Mouse (Mus musculus) intestine, postnatal 0 days (tissue): ENCODE measurements around the gene Gldc. TPM values are rescaled to one million over a fixed set of nuclear protein-coding genes. Genes with fewer than 3 reads are reported as not detected.

Source experiments
- ATAC-seq: fragments of 200-750 bp; cut with Nextera tagmentation; 2 replicates; pipeline ENCODE4 v1.8.0; 2017; ENCODE audit warnings: mild to moderate bottlenecking, moderate TSS enrichment, moderate library complexity
- H3K27ac ChIP-seq: fragments of 300-500 bp; sonication (generic); 2 replicates; pipeline ENCODE4 v1.5.1; 2014; ENCODE audit warnings: mild to moderate bottlenecking, low read depth, low read length, moderate library complexity
- H3K27me3 ChIP-seq: fragments of 300-500 bp; sonication (generic); replicated peaks from 2 replicates; pipeline ENCODE4 v1.6.1; 2014; ENCODE audit warnings: low read length, mixed read lengths; ENCODE audit not compliant: control insufficient read depth, insufficient read depth
- H3K36me3 ChIP-seq: fragments of 300-500 bp; sonication (generic); 2 replicates; pipeline ENCODE4 v1.6.1; 2014; ENCODE audit warnings: mild to moderate bottlenecking, moderate library complexity; ENCODE audit not compliant: control insufficient read depth, insufficient read depth
- H3K4me1 ChIP-seq: fragments of 300-500 bp; sonication (generic); replicated peaks from 2 replicates; pipeline ENCODE4 v1.6.1; 2014; ENCODE audit warnings: antibody characterized with exemption, low read length, mixed read lengths; ENCODE audit not compliant: control insufficient read depth, insufficient read depth
- H3K4me2 ChIP-seq: fragments of 300-500 bp; sonication (generic); replicated peaks from 2 replicates; pipeline ENCODE4 v1.6.1; 2014; ENCODE audit warnings: low read depth, mild to moderate bottlenecking, moderate library complexity
- H3K4me3 ChIP-seq: fragments of 300-500 bp; sonication (generic); 2 replicates; pipeline ENCODE4 v1.5.1; 2014; ENCODE audit warnings: low read depth, low read length
- H3K9ac ChIP-seq: fragments of 300-500 bp; sonication (generic); 2 replicates; pipeline ENCODE4 v1.6.1; 2014; ENCODE audit warnings: mild to moderate bottlenecking, low read depth, low read length
- H3K9me3 ChIP-seq: fragments of 300-500 bp; sonication (generic); 2 replicates; pipeline ENCODE4 v1.6.1; 2016; ENCODE audit warnings: mixed run types; ENCODE audit not compliant: control insufficient read depth
- CTCF ChIP-seq: sonication (generic); IDR thresholded peaks from 2 replicates; pipeline ENCODE4 v1.5.1; 2016; ENCODE audit warnings: low read depth, mild to moderate bottlenecking, control low read depth, antibody characterized with exemption, moderate library complexity
- WGBS: fragments of 180-500 bp; shearing (Covaris S2); extraction: QIAGEN DNeasy Blood & Tissue Kit; methylation state at CpG from one replicate; pipeline ENCODE4 v1.1.7; 2014; 5-methylcytosine and 5-hydroxymethylcytosine counted together
- polyA plus RNA-seq: library from polyadenylated mRNA; unstranded; fragments of >200 nt; fragmentation: Nextera tagmentation; extraction: Ambion mirVana; gene quantifications from 2 replicates; pipeline ENCODE4 v1.2.1, GENCODE M21; 2015

Gldc gene
- polyA plus RNA-seq, 1 experiment from 2014 or later = 0.44 TPM

- no peak for ATAC-seq
- Histone ChIP-seq H3K27ac (no peak overlapping the region), H3K4me2 (no peak overlapping the region), H3K9me3 (no peaks in the 10 kb centered on the region), H3K9ac (no peak overlapping the region), H3K4me3 (no peak overlapping the region), H3K36me3 (no peaks in the 10 kb centered on the region), H3K4me1 (no peaks in the 10 kb centered on the region), H3K27me3 (no peaks in the 10 kb centered on the region)
- TF ChIP-seq CTCF = no peak
- 55% methylated on average over 4 of the region's 4 CpGs for WGBS
Measured at GRCm38 (mm10) chr19:30065797-30066196, 109.4 kb downstream of the Gldc start.

DNA sequence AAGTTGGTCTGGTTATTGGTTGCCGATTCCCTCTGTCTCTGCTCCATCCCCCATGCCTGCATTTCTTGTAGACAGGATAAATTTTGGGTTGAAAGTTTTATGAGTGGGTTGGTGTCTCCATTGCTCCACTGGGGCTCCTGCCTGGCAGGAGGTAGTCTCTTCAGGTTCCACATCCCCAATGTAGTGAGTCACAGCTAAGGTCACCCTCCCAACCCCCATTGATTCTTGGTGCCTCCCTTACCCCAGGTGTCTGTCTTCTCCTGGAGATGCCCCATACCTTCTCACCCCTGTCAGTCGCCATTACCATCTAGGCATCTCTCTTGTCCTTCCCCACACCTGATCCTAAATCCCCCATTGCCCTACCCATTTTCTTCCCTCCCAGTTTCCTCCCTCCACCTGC, 121.0 kb downstream of the Gldc start:
- Histone ChIP-seq H3K9me3 (no peaks in the 10 kb centered on the region), H3K27me3 (no peaks in the 10 kb centered on the region), H3K4me2 (no peak overlapping the region), H3K9ac (no peak overlapping the region), H3K36me3 (no peaks in the 10 kb centered on the region), H3K4me3 (no peak overlapping the region), H3K27ac (no peak overlapping the region), H3K4me1 (no peaks in the 10 kb centered on the region)
- TF ChIP-seq CTCF = no peak
- 87% methylated on average over 2 of the region's 2 CpGs for WGBS
- no peak for ATAC-seq

DNA sequence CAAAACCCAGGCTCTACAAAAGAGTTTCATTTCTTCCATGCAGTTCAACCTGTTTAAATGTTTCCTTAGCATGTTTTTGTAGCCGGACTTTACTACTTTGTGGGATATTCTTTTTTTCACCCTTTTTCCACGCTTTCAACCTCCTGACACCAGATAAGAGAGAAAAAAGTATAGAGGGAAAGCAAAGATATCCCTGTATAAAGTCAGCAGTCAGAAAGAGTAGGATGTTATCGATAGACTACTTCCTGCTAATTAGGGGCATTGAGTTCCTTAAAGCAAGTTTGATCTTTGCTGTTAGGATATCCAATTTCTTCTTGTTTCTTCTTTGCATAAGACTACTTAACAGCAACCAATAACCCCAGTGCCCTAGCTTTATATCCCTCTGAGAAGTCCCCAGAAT, 123.8 kb downstream of the Gldc start:
- Histone ChIP-seq H3K9ac (no peak overlapping the region), H3K4me3 (no peak overlapping the region), H3K36me3 (no peaks in the 10 kb centered on the region; the same call in 1 of the 2 replicates), H3K9me3 (no peaks in the 10 kb centered on the region), H3K27me3 (no peaks in the 10 kb centered on the region), H3K4me2 (no peak overlapping the region), H3K27ac (no peak overlapping the region), H3K4me1 (no peaks in the 10 kb centered on the region)
- WGBS = 88% methylated on average over 3 of the region's 3 CpGs
- ATAC-seq = no peak
- no peak for TF ChIP-seq CTCF

- H3K4me1 ChIP-seq = no peaks in the 10 kb centered on the region
- H3K9ac ChIP-seq = no peak overlapping the region
- H3K27ac ChIP-seq = no peak overlapping the region
- H3K27me3 ChIP-seq = no peaks in the 10 kb centered on the region
- H3K36me3 ChIP-seq = no peaks in the 10 kb centered on the region; the same call in 1 of the 2 replicates
- no peak overlapping the region for H3K4me2 ChIP-seq
- H3K4me3 ChIP-seq = no peak overlapping the region
- WGBS = 84% methylated on average over 2 of the region's 2 CpGs
- no peak for TF ChIP-seq CTCF
- no peaks in the 10 kb centered on the region for H3K9me3 ChIP-seq
- no peak for ATAC-seq
Measured at GRCm38 (mm10) chr19:30050584-30050983, 124.6 kb downstream of the Gldc start.

Other genes with a start within 250 kb of the Gldc start
- gene Trpd52l3, start 171.6 kb downstream of the Gldc start, polyA plus RNA-seq = not detected in 2 replicates
- 18.3 and 20.8 TPM in 2 replicates for gene Uhrf2, start 144.9 kb downstream of the Gldc start, polyA plus RNA-seq
- 1.9 and 2.6 TPM in 2 replicates for gene Mbl2, start 57.5 kb upstream of the Gldc start, polyA plus RNA-seq